Mouse (Mus musculus) MEL (cell line): ENCODE measurements around the gene Hoxa5. TPM values are rescaled to one million over a fixed set of nuclear protein-coding genes. Genes with fewer than 3 reads are reported as not detected.

Source experiments
- DNase-seq: peaks from one replicate; pipeline ENCODE4 v3.0.0; 2011; ENCODE audit warnings: low read depth, low spot score
- H3K27ac ChIP-seq: 2 replicates; pipeline ENCODE4 v1.5.1; 2012; ENCODE audit warnings: low read depth, mild to moderate bottlenecking, control low read depth, low read length, moderate library complexity; ENCODE audit not compliant: control insufficient read depth
- H3K27me3 ChIP-seq, 2 experiments: fragments of 150-350 bp in 1 of 2; sonication (generic) in 1 of 2; 2 replicates each; pipeline ENCODE4 v1.6.1; 2012; ENCODE audit warnings: low read length in 2 of 2, mild to moderate bottlenecking in 2 of 2, improper control_type of control experiment in 1 of 2, moderate library complexity in 1 of 2; ENCODE audit not compliant: insufficient read depth in 2 of 2, control insufficient read depth in 1 of 2
- H3K36me3 ChIP-seq, 2 experiments: 2 replicates each; pipeline ENCODE4 v1.6.1; 2012 to 2014; ENCODE audit warnings: low read length in 2 of 2, improper control_type of control experiment in 1 of 2, inconsistent platforms in 1 of 2, mild to moderate bottlenecking in 1 of 2; ENCODE audit not compliant: insufficient read depth in 2 of 2, control insufficient read depth in 1 of 2
- H3K4me1 ChIP-seq, 2 experiments: fragments of 150-350 bp in 1 of 2; sonication (generic) in 1 of 2; 2 replicates each; pipeline ENCODE4 v1.6.1; 2012; ENCODE audit warnings: low read length in 2 of 2, improper control_type of control experiment in 1 of 2, mild to moderate bottlenecking in 1 of 2; ENCODE audit not compliant: insufficient read depth in 2 of 2, control insufficient read depth in 1 of 2
- H3K4me3 ChIP-seq, 2 experiments: fragments of 150-350 bp in 1 of 2; sonication (generic) in 1 of 2; 2 replicates each; pipeline ENCODE4 v1.5.1; 2012; ENCODE audit warnings: low read depth in 2 of 2, low read length in 2 of 2, mild to moderate bottlenecking in 2 of 2, moderate library complexity in 2 of 2, control low read depth in 1 of 2, improper control_type of control experiment in 1 of 2; ENCODE audit not compliant: control insufficient read depth in 1 of 2, insufficient read depth in 1 of 2
- H3K79me2 ChIP-seq: 2 replicates; pipeline ENCODE4 v1.6.1; 2012; ENCODE audit warnings: mild to moderate bottlenecking, low read length, moderate library complexity; ENCODE audit not compliant: control insufficient read depth, poor library complexity, insufficient read depth
- H3K9ac ChIP-seq: 2 replicates; pipeline ENCODE4 v1.6.1; 2012; ENCODE audit warnings: low read depth, mild to moderate bottlenecking, control low read depth, low read length, moderate library complexity; ENCODE audit not compliant: control insufficient read depth, poor library complexity, severe bottlenecking
- H3K9me3 ChIP-seq: fragments of 150-350 bp; sonication (generic); replicated peaks from 2 replicates; pipeline ENCODE4 v1.6.1; 2012; ENCODE audit warnings: mild to moderate bottlenecking, low read length, improper control_type of control experiment, moderate library complexity; ENCODE audit not compliant: insufficient read depth
- CHD1 ChIP-seq: IDR thresholded peaks from 2 replicates; pipeline ENCODE4 v1.6.1; 2012; ENCODE audit warnings: low read depth, mild to moderate bottlenecking, inconsistent platforms, low read length, improper control_type of control experiment
- CHD2 ChIP-seq: IDR thresholded peaks from 2 replicates; pipeline ENCODE4 v1.6.1; 2011; ENCODE audit warnings: low read length, improper control_type of control experiment
- CTCF ChIP-seq, 3 experiments: IDR thresholded peaks in 2 of 3; conservative IDR thresholded peaks in 1 of 3; 2 replicates each; pipeline ENCODE4 v1.5.1; 2011 to 2012; ENCODE audit warnings: low read length in 3 of 3, low read depth in 2 of 3, mild to moderate bottlenecking in 2 of 3, improper control_type of control experiment in 1 of 3, inconsistent platforms in 1 of 3, mixed read lengths in 1 of 3, moderate library complexity in 1 of 3; ENCODE audit not compliant: control insufficient read depth in 1 of 3, insufficient read depth in 1 of 3, poor library complexity in 1 of 3, severe bottlenecking in 1 of 3
- EP300 ChIP-seq, 2 experiments: IDR thresholded peaks; 2 replicates each; pipeline ENCODE4 v1.6.1; 2011; ENCODE audit warnings: improper control_type of control experiment in 2 of 2, low read length in 2 of 2, low read depth in 1 of 2, mild to moderate bottlenecking in 1 of 2
- MAFK ChIP-seq: IDR thresholded peaks from 2 replicates; pipeline ENCODE4 v1.6.1; 2011; ENCODE audit warnings: low read depth, mild to moderate bottlenecking, low read length, improper control_type of control experiment, borderline replicate concordance
- MYC ChIP-seq: IDR thresholded peaks from 2 replicates; pipeline ENCODE4 v1.6.1; 2011; ENCODE audit warnings: low read depth, mild to moderate bottlenecking, low read length, improper control_type of control experiment, moderate library complexity
- NELFE ChIP-seq: IDR thresholded peaks from 2 replicates; pipeline ENCODE4 v1.6.1; 2011; ENCODE audit warnings: low read depth, low read length, improper control_type of control experiment
- POLR2AphosphoS2 ChIP-seq: IDR thresholded peaks from 2 replicates; pipeline ENCODE4 v1.6.1; 2011; ENCODE audit warnings: low read length, improper control_type of control experiment
- POLR2AphosphoS5 ChIP-seq: IDR thresholded peaks from 2 replicates; pipeline ENCODE4 v1.6.1; 2012; ENCODE audit warnings: low read depth, borderline replicate concordance, mild to moderate bottlenecking, inconsistent platforms, low read length, moderate library complexity, mixed read lengths
- SMC3 ChIP-seq: IDR thresholded peaks from 2 replicates; pipeline ENCODE4 v1.6.1; 2011; ENCODE audit warnings: low read depth, low read length, improper control_type of control experiment
- ZC3H11A ChIP-seq: IDR thresholded peaks from 2 replicates; pipeline ENCODE4 v1.6.1; 2012; ENCODE audit warnings: low read depth, mild to moderate bottlenecking, inconsistent platforms, low read length, improper control_type of control experiment
- ZKSCAN1 ChIP-seq: IDR thresholded peaks from 2 replicates; pipeline ENCODE4 v1.6.1; 2012; ENCODE audit warnings: low read depth, mild to moderate bottlenecking, inconsistent platforms, low read length, improper control_type of control experiment, moderate library complexity
- polyA plus RNA-seq, 2 experiments: library from polyadenylated mRNA; stranded (reverse) in 1 of 2; unstranded in 1 of 2; fragments of >175 nt in 1 of 2; fragments of >200 nt in 1 of 2; gene quantifications; 2 replicates each; pipeline versions ENCODE4 v1.2.1 to v1.2.4; 2012; ENCODE audit warnings: low replicate concordance in 2 of 2, low read depth in 1 of 2; ENCODE audit not compliant: insufficient read length in 2 of 2, insufficient read depth in 1 of 2, missing spikeins in 1 of 2
- total RNA-seq: library from RNA; depleted of rRNA; stranded (reverse); fragments of 300-350 nt; gene quantifications from 2 replicates; pipeline ENCODE4 v1.2.3, GENCODE M21; 2012

The Hoxa5 gene
- total and polyA plus RNA-seq, 3 experiments: not detected

GRCm38 (mm10) chr6:52190906-52191810 lies 13.2 kb downstream of the Hoxa5 start, which contains the start of gene Hoxa4:
Gene Hoxa4 (minus strand): TSS chr6:52191753.
- Histone ChIP-seq H3K9ac (no peak within 1 kb of the TSS), H3K27me3 (no peaks in the 10 kb centered on the region), H3K9me3 (no peaks in the 10 kb centered on the region), H3K4me3 (no peak within 1 kb of the TSS), H3K79me2 (no peaks in the 10 kb centered on the region), H3K4me1 (no peaks in the 10 kb centered on the region), H3K36me3 (no peaks in the 10 kb centered on the region), H3K27ac (no peak within 1 kb of the TSS)
- TF ChIP-seq POLR2AphosphoS5 (no peak), CHD2 (no peak), POLR2AphosphoS2 (no peak), MAFK (no peak)
- no peak for DNase-seq

- no peaks in the 10 kb centered on the region for H3K36me3 ChIP-seq
- no peak overlapping the region for H3K4me3 ChIP-seq
- H3K4me1 ChIP-seq: no peaks in the 10 kb centered on the region
- H3K27me3 ChIP-seq: no peaks in the 10 kb centered on the region
- no peak overlapping the region for H3K27ac ChIP-seq
- H3K79me2 ChIP-seq: no peaks in the 10 kb centered on the region
- no peak for DNase-seq
- no peak overlapping the region for H3K9ac ChIP-seq
- TF ChIP-seq ZC3H11A: no peak
- TF ChIP-seq EP300 (IDR thresholded peaks at IDR 0.05; ENCODE audit: low read depth in 1 of 2, low read length in 2 of 2): no peak
- no peak for TF ChIP-seq CTCF (IDR thresholded peaks at IDR 0.05 in 2 of 3, conservative IDR thresholded peaks at IDR 0.05 in 1 of 3; ENCODE audit: control insufficient read depth in 1 of 3, insufficient read depth in 1 of 3, low read depth in 2 of 3, low read length in 3 of 3, poor library complexity in 1 of 3, severe bottlenecking in 1 of 3)
- TF ChIP-seq MYC: no peak
- no peak for TF ChIP-seq SMC3
- H3K9me3 ChIP-seq: no peaks in the 10 kb centered on the region
Measured at GRCm38 (mm10) chr6:52190410-52190809, 14.0 kb downstream of the Hoxa5 start.

GRCm38 (mm10) chr6:52189909-52190308 lies 14.5 kb downstream of the Hoxa5 start:
- Histone ChIP-seq H3K4me1 (no peaks in the 10 kb centered on the region), H3K36me3 (no peaks in the 10 kb centered on the region), H3K9me3 (no peaks in the 10 kb centered on the region), H3K9ac (no peak overlapping the region), H3K27ac (no peak overlapping the region), H3K79me2 (no peaks in the 10 kb centered on the region), H3K27me3 (no peaks in the 10 kb centered on the region), H3K4me3 (no peak overlapping the region)
- DNase-seq: no peak
- TF ChIP-seq NELFE (no peak), ZKSCAN1 (no peak), CHD1 (no peak)
